Mouse (Mus musculus): Measurements from ENCODE around the gene As3mt. TPM values are rescaled to one million over a fixed set of nuclear protein-coding genes. Genes with fewer than 3 reads are reported as not detected.

Gene As3mt
- polyA plus RNA-seq (2014; fragmentation: Illumina TruSeq; extraction: RNeasy Lipid Tissue Mini Kit (QIAGEN cat#74804); ENCODE audit: low read depth, low replicate concordance) = 45.8 TPM

GRCm38 (mm10) chr19:46707296-46708151 is at the start of gene As3mt:
As3mt (plus strand) TSS chr19:46707458.

GRCm38 (mm10) chr19:46672766-46673418 is 34.4 kb upstream of the As3mt start, which contains the start of gene Cyp17a1:
Cyp17a1 (minus strand) TSS chr19:46673172.

GRCm38 (mm10) chr19:46689460-46690372 is 17.5 kb upstream of the As3mt start, which contains the start of gene Borcs7:
Borcs7 (plus strand) TSS chr19:46689906.

GRCm38 (mm10) chr19:46761247-46761946 is 54.1 kb downstream of the As3mt start, which contains the start of gene Cnnm2:
Cnnm2 (plus strand) TSS chr19:46761596.

Other genes with a start within 250 kb of the As3mt start
- 6.5 TPM for gene Trim8, start 205.8 kb upstream of the As3mt start, polyA plus RNA-seq (2014; fragmentation: Illumina TruSeq; extraction: RNeasy Lipid Tissue Mini Kit (QIAGEN cat#74804); ENCODE audit: low read depth, low replicate concordance)
- 109 TPM for gene Arl3, start 134.3 kb upstream of the As3mt start, polyA plus RNA-seq (2014; fragmentation: Illumina TruSeq; extraction: RNeasy Lipid Tissue Mini Kit (QIAGEN cat#74804); ENCODE audit: low read depth, low replicate concordance)
- 49.5 TPM for gene Sfxn2, start 134.1 kb upstream of the As3mt start, polyA plus RNA-seq (2014; fragmentation: Illumina TruSeq; extraction: RNeasy Lipid Tissue Mini Kit (QIAGEN cat#74804); ENCODE audit: low read depth, low replicate concordance)
- 10.1 TPM for gene Wbp1l, start 108.4 kb upstream of the As3mt start, polyA plus RNA-seq (2014; fragmentation: Illumina TruSeq; extraction: RNeasy Lipid Tissue Mini Kit (QIAGEN cat#74804); ENCODE audit: low read depth, low replicate concordance)
- gene Cyp17a1, start 34.3 kb upstream of the As3mt start, polyA plus RNA-seq (2014; fragmentation: Illumina TruSeq; extraction: RNeasy Lipid Tissue Mini Kit (QIAGEN cat#74804); ENCODE audit: low read depth, low replicate concordance) = not detected
- 14.7 TPM for gene Borcs7, start 17.6 kb upstream of the As3mt start, polyA plus RNA-seq (2014; fragmentation: Illumina TruSeq; extraction: RNeasy Lipid Tissue Mini Kit (QIAGEN cat#74804); ENCODE audit: low read depth, low replicate concordance)
- gene Cnnm2, start 54.1 kb downstream of the As3mt start, polyA plus RNA-seq (2014; fragmentation: Illumina TruSeq; extraction: RNeasy Lipid Tissue Mini Kit (QIAGEN cat#74804); ENCODE audit: low read depth, low replicate concordance) = 9.9 TPM